Mouse (Mus musculus) kidney, adult 2 months (tissue): ENCODE data around the gene Limk2. TPM values are rescaled to one million over a fixed set of nuclear protein-coding genes. Genes with fewer than 3 reads are reported as not detected.
A peak's percentile ranks its signal among the peaks of the same experiment; 100 is the strongest.

ENCODE experiments used
- DNase-seq: peaks from one replicate; pipeline ENCODE4 v3.0.0; 2021
- H3K27ac ChIP-seq: fragments of 200-500 bp; 2 replicates; pipeline ENCODE4 v1.5.1; 2012; ENCODE audit warnings: low read depth, low read length, control low read depth, inconsistent platforms; ENCODE audit not compliant: insufficient read depth
- H3K27me3 ChIP-seq: fragments of 200-500 bp; replicated peaks from 2 replicates; pipeline ENCODE4 v1.6.1; 2012; ENCODE audit warnings: mild to moderate bottlenecking, moderate library complexity, low read length, inconsistent platforms; ENCODE audit not compliant: control insufficient read depth, insufficient read depth
- H3K36me3 ChIP-seq: fragments of 200-500 bp; 2 replicates; pipeline ENCODE4 v1.6.1; 2012; ENCODE audit warnings: mild to moderate bottlenecking, moderate library complexity, low read length, inconsistent platforms; ENCODE audit not compliant: control insufficient read depth, insufficient read depth
- H3K4me1 ChIP-seq: fragments of 200-500 bp; 2 replicates; pipeline ENCODE4 v1.6.1; 2011; ENCODE audit warnings: low read length; ENCODE audit not compliant: control insufficient read depth, insufficient read depth
- H3K4me3 ChIP-seq: fragments of 200-500 bp; 2 replicates; pipeline ENCODE4 v1.5.1; 2011; ENCODE audit warnings: mild to moderate bottlenecking, low read depth, low read length, control low read depth; ENCODE audit not compliant: insufficient read depth
- CTCF ChIP-seq: fragments of 200-500 bp; conservative IDR thresholded peaks from 2 replicates; pipeline ENCODE4 v1.5.1; 2011; ENCODE audit warnings: low read depth, mild to moderate bottlenecking, control low read depth, low read length, moderate library complexity, mixed read lengths; ENCODE audit not compliant: insufficient read depth, insufficient read length
- POLR2A ChIP-seq: fragments of 200-500 bp; IDR thresholded peaks from one replicate; pipeline ENCODE4 v1.6.1; 2011; ENCODE audit warnings: low read depth, low read length, control low read depth
- WGBS: fragments of 180-500 bp; shearing (Covaris S2); methylation state at CpG from one replicate; pipeline ENCODE4 v1.1.7; 2018; 5-methylcytosine and 5-hydroxymethylcytosine counted together
- polyA plus RNA-seq: library from polyadenylated mRNA; depleted of rRNA; stranded (reverse); fragments of >200 nt; gene quantifications from 2 replicates; pipeline ENCODE4 v1.2.3, GENCODE M21; 2012; rRNA removed

Gene Limk2
- polyA plus RNA-seq = 41.3 and 48.7 TPM in 2 replicates

GRCm38 (mm10) chr11:3408997-3409732 lies at the start of gene Limk2:
Limk2 (minus strand) TSS chr11:3409189.
- no peaks in the 10 kb centered on the region for H3K36me3 ChIP-seq
- peak within 1 kb of the TSS; percentile 82 for H3K4me3 ChIP-seq
- WGBS = 3% methylated on average over 45 of the region's 45 CpGs
- peaks cover 4% of the 10 kb centered on the region; the same call in 1 of the 2 replicates for H3K4me1 ChIP-seq
- DNase-seq = peak; percentile 95
- TF ChIP-seq POLR2A (no peak), CTCF (peak; percentile 70)
- peak within 1 kb of the TSS; percentile 87 for H3K27ac ChIP-seq
- H3K27me3 ChIP-seq = no peaks in the 10 kb centered on the region

- Histone ChIP-seq H3K4me3 (no peak overlapping the region), H3K4me1 (peaks cover 3% of the 10 kb centered on the region; the same call in 1 of the 2 replicates), H3K27ac (peak overlapping the region; percentile 67), H3K36me3 (no peaks in the 10 kb centered on the region), H3K27me3 (no peaks in the 10 kb centered on the region)
- whole genome bisulfite sequencing = 58% methylated on average over 11 of the region's 13 CpGs
- peak; percentile 84 for DNase-seq
- TF ChIP-seq POLR2A (no peak), CTCF (no peak)
Measured at GRCm38 (mm10) chr11:3458428-3459104, 49.6 kb upstream of the Limk2 start.

GRCm38 (mm10) chr11:3456354-3456753 lies 47.4 kb upstream of the Limk2 start:
- H3K27me3 ChIP-seq = no peaks in the 10 kb centered on the region
- 29% methylated on average over 1 of the region's 1 CpGs for WGBS
- peaks cover 3% of the 10 kb centered on the region; the same call in 1 of the 2 replicates for H3K4me1 ChIP-seq
- peak; percentile 82 for DNase-seq
- TF ChIP-seq POLR2A (no peak), CTCF (peak; percentile 84)
- H3K36me3 ChIP-seq = no peaks in the 10 kb centered on the region
- H3K4me3 ChIP-seq = no peak overlapping the region
- no peak overlapping the region for H3K27ac ChIP-seq

DNA sequence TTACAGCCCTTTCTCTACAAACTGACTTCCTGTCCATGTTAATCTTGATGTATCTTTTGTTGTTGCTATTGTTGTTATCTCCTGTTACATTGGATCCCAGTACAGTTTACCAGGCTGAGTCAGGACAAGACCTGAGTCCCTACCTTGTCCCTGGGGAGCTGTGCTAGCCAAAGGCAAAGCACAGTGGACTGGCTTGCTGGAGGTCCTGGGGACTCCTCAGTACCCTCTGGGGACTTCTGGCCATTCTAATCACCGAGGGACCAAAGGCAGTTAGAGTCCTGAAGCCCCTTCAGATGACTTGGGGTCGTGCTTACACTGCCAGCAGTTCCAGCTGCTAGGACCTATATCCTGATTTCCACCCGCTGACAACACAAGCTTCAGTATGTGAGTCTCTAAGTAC lies 45.5 kb upstream of the Limk2 start:
- no peak for DNase-seq
- Histone ChIP-seq H3K4me3 (no peak overlapping the region), H3K27ac (no peak overlapping the region), H3K4me1 (peaks cover 6% of the 10 kb centered on the region), H3K27me3 (no peaks in the 10 kb centered on the region), H3K36me3 (no peaks in the 10 kb centered on the region)
- TF ChIP-seq POLR2A = no peak
- WGBS = 100% methylated on average over 3 of the region's 3 CpGs

DNA sequence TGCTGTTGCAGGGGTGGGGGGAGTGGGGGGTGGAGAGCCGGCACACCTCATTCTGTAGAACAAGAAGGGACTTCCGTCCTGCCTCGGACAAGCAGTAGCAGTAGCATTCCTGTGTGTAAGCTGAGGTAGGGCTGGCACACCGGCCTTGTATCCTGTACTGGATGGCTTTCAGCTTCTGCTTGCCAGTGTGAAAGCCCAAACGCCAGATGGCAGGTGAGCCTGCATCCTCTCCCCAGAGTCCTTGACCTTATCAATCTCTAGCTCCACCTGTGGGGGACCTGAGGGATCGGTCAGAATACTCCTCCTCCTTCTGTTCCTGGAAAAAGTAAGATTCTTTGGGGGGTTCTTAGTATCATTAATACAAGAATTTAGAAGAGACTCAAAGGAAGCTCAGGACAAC lies 44.5 kb upstream of the Limk2 start:
- Histone ChIP-seq H3K36me3 (no peaks in the 10 kb centered on the region), H3K27me3 (no peaks in the 10 kb centered on the region), H3K4me1 (peaks cover 6% of the 10 kb centered on the region), H3K27ac (no peak overlapping the region), H3K4me3 (no peak overlapping the region)
- WGBS = 42% methylated on average over 6 of the region's 6 CpGs
- peak; percentile 30 for DNase-seq
- TF ChIP-seq POLR2A = no peak
- TF ChIP-seq CTCF = peak; percentile 56

- peak; percentile 41 for DNase-seq
- Histone ChIP-seq H3K4me3 (peak overlapping the region; percentile 77), H3K27me3 (no peaks in the 10 kb centered on the region), H3K4me1 (peaks cover 6% of the 10 kb centered on the region), H3K36me3 (no peaks in the 10 kb centered on the region), H3K27ac (peak overlapping the region; percentile 55)
- WGBS = under 1% methylated on average over 9 of the region's 9 CpGs
- TF ChIP-seq POLR2A = no peak
Measured at GRCm38 (mm10) chr11:3452769-3453168, 43.8 kb upstream of the Limk2 start.

- TF ChIP-seq POLR2A (peak; percentile 73), CTCF (no peak)
- Histone ChIP-seq H3K4me1 (peaks cover 4% of the 10 kb centered on the region), H3K4me3 (peak within 1 kb of the TSS; percentile 77), H3K27ac (peak within 1 kb of the TSS; percentile 92), H3K36me3 (no peaks in the 10 kb centered on the region), H3K27me3 (no peaks in the 10 kb centered on the region)
- peak; percentile 98 for DNase-seq
- WGBS = under 1% methylated on average over 45 of the region's 45 CpGs
Measured at GRCm38 (mm10) chr11:3452167-3452639, 43.2 kb upstream of the Limk2 start, which contains the start of gene Rnf185. Rnf185 (minus strand) TSS chr11:3452363.
